Mouse (Mus musculus) heart, embryonic 16.5 days (tissue): ENCODE measurements at regions not wholly inside any gene's neighbourhood (a gene's known extent, or its start where the extent isn't known, plus 50 kb on each side); places are given as distances from the start of the nearest gene placed in this dataset.
A peak's percentile ranks its signal among the peaks of the same experiment; 100 is the strongest.

Source experiments
- ATAC-seq: fragments of 200-750 bp; cut with Nextera tagmentation; replicated peaks from 2 replicates; pipeline ENCODE4 v1.8.0; 2017; ENCODE audit warnings: moderate number of reproducible peaks; ENCODE audit not compliant: insufficient read depth, low FRiP score; ENCODE audit errors: extremely low read depth
- H3K27ac ChIP-seq: fragments of 300-500 bp; sonication (generic); 2 replicates; pipeline ENCODE4 v1.5.1; 2014; ENCODE audit warnings: mild to moderate bottlenecking, low read length, control low read depth, moderate library complexity
- H3K27me3 ChIP-seq: fragments of 300-500 bp; sonication (generic); 2 replicates; pipeline ENCODE4 v1.6.1; 2014; ENCODE audit warnings: low read length, mixed read lengths; ENCODE audit not compliant: control insufficient read depth, insufficient read depth
- H3K36me3 ChIP-seq: fragments of 300-500 bp; sonication (generic); 2 replicates; pipeline ENCODE4 v1.6.1; 2014; ENCODE audit not compliant: control insufficient read depth, insufficient read depth
- H3K4me1 ChIP-seq: fragments of 300-500 bp; sonication (generic); 2 replicates; pipeline ENCODE4 v1.6.1; 2014; ENCODE audit warnings: low read length, mixed read lengths; ENCODE audit not compliant: control insufficient read depth, insufficient read depth
- H3K4me2 ChIP-seq: fragments of 300-500 bp; sonication (generic); 2 replicates; pipeline ENCODE4 v1.6.1; 2014; ENCODE audit warnings: low read depth, mild to moderate bottlenecking, control low read depth, low read length
- H3K4me3 ChIP-seq: fragments of 300-500 bp; sonication (generic); 2 replicates; pipeline ENCODE4 v1.5.1; 2014; ENCODE audit warnings: mild to moderate bottlenecking, control low read depth, low read length
- H3K9ac ChIP-seq: fragments of 300-500 bp; sonication (generic); 2 replicates; pipeline ENCODE4 v1.6.1; 2014; ENCODE audit warnings: low read length, control low read depth
- H3K9me3 ChIP-seq: fragments of 300-500 bp; sonication (generic); replicated peaks from 2 replicates; pipeline ENCODE4 v1.6.1; 2016; ENCODE audit warnings: low read length; ENCODE audit not compliant: control insufficient read depth
- WGBS: fragments of 180-500 bp; shearing (Covaris S2); extraction: QIAGEN DNeasy Blood & Tissue Kit; methylation state at CpG from one replicate; pipeline ENCODE4 v1.1.7; 2014; 5-methylcytosine and 5-hydroxymethylcytosine counted together

GRCm38 (mm10) chr6:97741427-97741826 is 65.4 kb upstream of the Mitf start:
- Histone ChIP-seq H3K4me1 (0 out of 2 replicates have a peak, but pooled peaks cover 2% of the 10 kb centered on the region), H3K36me3 (no peaks in the 10 kb centered on the region), H3K4me2 (no peak overlapping the region), H3K9ac (no peak overlapping the region), H3K27me3 (peaks cover 6% of the 10 kb centered on the region), H3K27ac (no peak overlapping the region), H3K9me3 (no peaks in the 10 kb centered on the region), H3K4me3 (no peak overlapping the region)
- WGBS, result 69% methylated on average over 13 of the region's 13 CpGs
- no peak for ATAC-seq

- 52% methylated on average over 11 of the region's 11 CpGs for WGBS
- Histone ChIP-seq H3K36me3 (no peaks in the 10 kb centered on the region), H3K4me2 (peak overlapping the region; percentile 28; the same call in 1 of the 2 replicates), H3K9ac (no peak overlapping the region), H3K4me1 (0 out of 2 replicates have a peak, but pooled peaks cover 2% of the 10 kb centered on the region), H3K9me3 (no peaks in the 10 kb centered on the region), H3K27ac (no peak overlapping the region), H3K4me3 (peak overlapping the region; percentile 4; the same call in 1 of the 2 replicates), H3K27me3 (peaks cover 6% of the 10 kb centered on the region)
- no peak for ATAC-seq
Observed at GRCm38 (mm10) chr6:97740851-97741201, 66.0 kb upstream of the Mitf start.

- Histone ChIP-seq H3K4me1 (0 out of 2 replicates have a peak, but pooled peaks cover 2% of the 10 kb centered on the region), H3K27me3 (peaks cover 6% of the 10 kb centered on the region), H3K4me3 (peak overlapping the region; percentile 4; the same call in 1 of the 2 replicates), H3K36me3 (no peaks in the 10 kb centered on the region), H3K4me2 (peak overlapping the region; percentile 28; the same call in 1 of the 2 replicates), H3K27ac (no peak overlapping the region), H3K9me3 (no peaks in the 10 kb centered on the region), H3K9ac (no peak overlapping the region; the same call in 1 of the 2 replicates)
- 15% methylated on average over 13 of the region's 13 CpGs for WGBS
- no peak for ATAC-seq
Observed at GRCm38 (mm10) chr6:97740107-97740850, 66.6 kb upstream of the Mitf start.

- no peak overlapping the region for H3K4me2 ChIP-seq
- no peak for ATAC-seq
- 52% methylated on average over 4 of the region's 4 CpGs for WGBS
- H3K9me3 ChIP-seq, result no peaks in the 10 kb centered on the region
- H3K4me3 ChIP-seq, result no peak overlapping the region
- H3K27ac ChIP-seq, result no peak overlapping the region
- peaks cover 6% of the 10 kb centered on the region for H3K27me3 ChIP-seq
- 0 out of 2 replicates have a peak, but pooled peaks cover 2% of the 10 kb centered on the region for H3K4me1 ChIP-seq
- H3K36me3 ChIP-seq, result no peaks in the 10 kb centered on the region
- no peak overlapping the region for H3K9ac ChIP-seq
Observed at GRCm38 (mm10) chr6:97738846-97739245, 68.0 kb upstream of the Mitf start.

- H3K27me3 ChIP-seq, result no peaks in the 10 kb centered on the region
Observed at GRCm38 (mm10) chr6:97730835-97731234, 76.0 kb upstream of the Mitf start.

GRCm38 (mm10) chr6:97718184-97718910 is 88.5 kb upstream of the Mitf start:
- H3K36me3 ChIP-seq, result no peaks in the 10 kb centered on the region
- H3K9me3 ChIP-seq, result peaks cover 4% of the 10 kb centered on the region; the same call in 1 of the 2 replicates
- H3K4me2 ChIP-seq, result no peak overlapping the region
- no peaks in the 10 kb centered on the region for H3K27me3 ChIP-seq
- no peak overlapping the region for H3K4me3 ChIP-seq
- no peaks in the 10 kb centered on the region for H3K4me1 ChIP-seq
- ATAC-seq, result no peak
- WGBS, result 53% methylated on average over 6 of the region's 6 CpGs
- no peak overlapping the region for H3K27ac ChIP-seq
- H3K9ac ChIP-seq, result no peak overlapping the region

More at GRCm38 (mm10) chr6:97730835-97731234, 76.0 kb upstream of the Mitf start:
- ATAC-seq, result no peak
- no peaks in the 10 kb centered on the region for H3K9me3 ChIP-seq
- H3K4me2 ChIP-seq, result no peak overlapping the region
- H3K4me1 ChIP-seq, result no peaks in the 10 kb centered on the region
- no peak overlapping the region for H3K9ac ChIP-seq
- no peak overlapping the region for H3K27ac ChIP-seq
- H3K4me3 ChIP-seq, result no peak overlapping the region
- H3K36me3 ChIP-seq, result no peaks in the 10 kb centered on the region

- Histone ChIP-seq H3K9ac (no peak overlapping the region), H3K27me3 (no peaks in the 10 kb centered on the region), H3K4me3 (no peak overlapping the region), H3K4me2 (no peak overlapping the region), H3K9me3 (no peaks in the 10 kb centered on the region), H3K4me1 (no peaks in the 10 kb centered on the region), H3K27ac (no peak overlapping the region), H3K36me3 (no peaks in the 10 kb centered on the region)
- ATAC-seq, result no peak
- WGBS, result 87% methylated on average over 2 of the region's 2 CpGs
Observed at GRCm38 (mm10) chr6:97707401-97707800, 90.1 kb upstream of the Frmd4b start.

- no peaks in the 10 kb centered on the region for H3K4me1 ChIP-seq
- H3K9me3 ChIP-seq, result no peaks in the 10 kb centered on the region
- no peaks in the 10 kb centered on the region for H3K36me3 ChIP-seq
- ATAC-seq, result no peak
- no peak overlapping the region for H3K4me3 ChIP-seq
- no peak overlapping the region for H3K27ac ChIP-seq
- H3K9ac ChIP-seq, result no peak overlapping the region
- H3K4me2 ChIP-seq, result no peak overlapping the region
- 54% methylated on average over 5 of the region's 5 CpGs for WGBS
- no peaks in the 10 kb centered on the region for H3K27me3 ChIP-seq
Observed at GRCm38 (mm10) chr6:97704361-97704760, 87.0 kb upstream of the Frmd4b start.

- ATAC-seq, result no peak
- Histone ChIP-seq H3K27ac (no peak overlapping the region), H3K36me3 (no peaks in the 10 kb centered on the region), H3K4me1 (peaks cover 3% of the 10 kb centered on the region), H3K4me3 (no peak overlapping the region), H3K27me3 (no peaks in the 10 kb centered on the region), H3K9ac (no peak overlapping the region), H3K4me2 (no peak overlapping the region), H3K9me3 (no peaks in the 10 kb centered on the region)
- WGBS, result 85% methylated on average over 3 of the region's 3 CpGs
Observed at GRCm38 (mm10) chr6:97699752-97700098, 82.4 kb upstream of the Frmd4b start.
